Mouse (Mus musculus) right cerebral cortex, postnatal 4 days (tissue): ENCODE results near the gene Fam129b.

Experiments used
- DNase-seq: peaks from one replicate; pipeline ENCODE4 v3.0.0-alpha.2; 2022

Fam129b gene

DNA sequence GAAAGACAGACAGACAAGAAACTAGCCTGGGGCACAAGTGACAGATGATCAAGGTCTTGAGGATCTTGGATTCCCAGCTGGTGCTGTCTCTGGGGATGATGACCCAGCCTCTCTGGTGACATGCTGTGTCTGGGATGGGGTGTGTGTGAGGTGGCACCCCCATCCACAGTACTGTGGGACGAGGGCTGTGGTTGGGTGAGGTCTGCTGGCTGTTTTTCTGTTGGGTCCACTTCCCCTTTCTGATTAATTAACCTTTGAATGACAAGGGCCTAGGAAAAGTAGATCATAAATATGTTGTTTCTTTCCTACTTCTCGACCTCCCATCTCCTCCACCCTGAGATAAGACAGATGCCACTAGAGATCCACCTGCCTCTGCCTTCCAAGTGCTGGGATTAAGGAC lies 18.2 kb downstream of the Fam129b start:
- no peak for DNase-seq

- no peak for DNase-seq
These were observed 19.7 kb downstream of the Fam129b start for GRCm38 (mm10) chr2:32895606-32896106.

- no peak for DNase-seq
These were observed 20.7 kb downstream of the Fam129b start for GRCm38 (mm10) chr2:32896507-32897147.

- no peak for DNase-seq
These were observed 23.1 kb downstream of the Fam129b start for GRCm38 (mm10) chr2:32898983-32899382.

DNA sequence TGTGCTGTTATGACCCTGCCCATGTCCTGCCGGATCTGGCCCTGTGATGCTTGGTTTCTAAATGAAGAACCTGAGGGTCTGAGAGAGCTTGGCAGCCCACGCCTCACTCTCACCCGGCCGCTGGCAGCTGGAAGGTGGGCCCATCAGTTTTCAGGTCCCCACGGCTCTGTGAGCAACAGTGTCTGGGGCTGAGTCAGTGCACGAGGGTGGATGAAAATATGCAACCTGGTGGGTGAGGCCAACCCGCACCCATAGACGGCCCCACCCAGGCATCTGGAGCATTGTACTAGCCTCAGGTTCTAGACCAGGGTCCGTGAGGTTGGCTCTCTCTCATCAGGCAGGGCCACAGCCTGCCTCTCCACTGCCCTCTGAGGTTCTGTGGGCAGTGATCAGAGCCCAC lies 26.2 kb downstream of the Fam129b start:
- DNase-seq: no peak

DNA sequence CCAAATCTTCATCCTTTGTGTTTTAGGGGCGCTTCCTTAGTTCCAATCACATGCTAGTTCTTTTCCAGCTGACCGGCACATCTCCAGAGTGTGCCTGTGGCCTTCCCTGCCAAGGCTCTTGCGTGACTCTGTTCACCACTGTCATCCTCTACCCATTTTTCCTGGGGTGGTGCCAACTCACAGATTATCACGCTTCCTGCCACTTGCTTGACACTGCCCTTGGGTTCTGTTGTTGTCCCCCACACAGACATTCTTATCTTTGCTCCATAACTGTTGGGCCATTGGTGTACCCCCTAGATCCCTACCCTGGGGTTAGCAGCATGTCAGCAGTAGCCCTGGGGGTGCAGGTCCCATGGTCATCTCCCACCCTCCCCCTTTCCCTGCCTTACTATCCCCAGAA lies 27.6 kb downstream of the Fam129b start:
- no peak for DNase-seq

DNA sequence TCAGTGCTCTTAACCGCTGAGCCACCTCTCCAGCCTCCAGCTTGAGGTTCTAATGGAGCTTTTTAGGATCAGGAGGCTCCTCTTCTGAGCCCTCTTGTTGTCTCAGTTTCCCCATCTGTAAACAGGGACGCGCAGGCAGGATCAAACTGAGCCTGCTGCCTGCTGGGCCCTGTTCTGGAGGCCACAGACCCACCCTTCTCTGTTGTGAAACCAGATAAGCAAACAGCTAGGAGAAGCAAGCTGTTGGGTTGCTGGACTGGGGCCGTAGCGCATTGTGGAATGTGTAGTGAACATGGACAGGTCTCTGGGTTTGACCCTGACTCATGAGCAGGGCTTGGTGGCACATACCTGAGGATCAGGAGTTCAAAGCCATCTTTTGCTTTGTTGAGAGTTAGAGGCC lies 28.7 kb downstream of the Fam129b start:
- no peak for DNase-seq

GRCm38 (mm10) chr2:32905297-32905696 lies 29.4 kb downstream of the Fam129b start:
- DNase-seq: no peak

GRCm38 (mm10) chr2:32907442-32907841 lies 31.5 kb downstream of the Fam129b start:
- no peak for DNase-seq

DNA sequence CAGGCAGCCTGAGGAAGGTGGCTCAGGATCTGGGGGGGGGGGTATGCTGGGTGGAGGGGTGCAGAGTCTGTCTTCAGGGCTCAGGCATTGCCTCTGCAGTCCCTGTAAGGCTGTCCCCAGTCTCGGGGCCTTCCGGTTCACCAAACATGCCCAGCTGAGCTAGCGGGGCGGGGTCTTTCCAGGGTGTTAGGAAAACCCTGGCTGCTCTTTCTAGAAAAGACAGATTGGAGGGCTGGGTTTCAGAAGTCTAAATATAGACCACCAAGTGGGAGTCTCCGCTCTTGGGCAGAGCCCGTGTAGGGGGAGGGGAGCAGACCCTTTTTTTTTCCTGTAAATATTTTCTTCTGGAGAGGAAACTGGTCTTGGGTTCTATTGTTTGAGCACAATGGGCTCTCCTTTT lies 32.4 kb downstream of the Fam129b start:
- DNase-seq: peak; percentile 57

DNA sequence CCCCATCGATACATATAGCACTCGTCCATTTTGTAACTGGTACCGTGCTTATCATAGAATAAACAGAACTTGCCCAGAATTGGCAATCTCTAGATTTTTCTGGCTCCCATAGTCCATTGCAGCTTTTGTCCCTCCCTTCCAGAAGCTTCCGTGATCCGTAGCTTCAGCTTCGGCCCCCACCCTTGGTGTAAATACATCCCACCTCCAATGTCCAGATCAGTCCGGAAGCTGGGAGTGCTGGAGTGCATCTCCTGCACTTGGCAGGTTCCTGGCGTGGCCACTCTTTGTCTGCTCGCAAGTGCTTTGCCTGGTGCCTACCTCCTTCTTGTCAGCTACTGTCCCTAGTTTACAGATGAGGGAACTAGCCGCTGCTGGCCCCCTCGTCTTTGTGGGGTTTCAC lies 32.9 kb downstream of the Fam129b start:
- DNase-seq: no peak

GRCm38 (mm10) chr2:32911639-32912182 lies 35.8 kb downstream of the Fam129b start:
- DNase-seq: no peak

- DNase-seq: peak; percentile 91
These were observed 36.4 kb downstream of the Fam129b start for GRCm38 (mm10) chr2:32912210-32912804.

DNA sequence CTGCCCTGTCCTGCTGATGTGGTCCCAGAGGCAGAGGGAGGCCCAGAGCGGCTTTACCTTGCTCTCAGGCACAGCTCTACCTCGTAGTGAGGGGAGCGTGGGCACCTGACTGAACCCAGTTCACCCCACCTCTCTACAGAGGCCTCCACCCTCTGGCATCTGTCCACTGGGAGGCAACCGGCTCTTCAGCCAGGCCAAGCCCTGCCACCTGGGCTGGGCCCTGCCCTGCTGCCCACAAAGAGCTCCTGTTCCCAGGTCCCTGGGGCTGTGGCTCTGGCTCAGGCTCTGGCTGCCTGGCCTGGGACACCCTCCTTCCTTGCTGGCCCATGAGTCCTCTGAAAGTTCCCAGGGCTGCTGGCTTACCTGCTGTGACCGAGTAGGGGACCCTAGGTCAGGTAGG lies 38.4 kb downstream of the Fam129b start:
- no peak for DNase-seq

DNA sequence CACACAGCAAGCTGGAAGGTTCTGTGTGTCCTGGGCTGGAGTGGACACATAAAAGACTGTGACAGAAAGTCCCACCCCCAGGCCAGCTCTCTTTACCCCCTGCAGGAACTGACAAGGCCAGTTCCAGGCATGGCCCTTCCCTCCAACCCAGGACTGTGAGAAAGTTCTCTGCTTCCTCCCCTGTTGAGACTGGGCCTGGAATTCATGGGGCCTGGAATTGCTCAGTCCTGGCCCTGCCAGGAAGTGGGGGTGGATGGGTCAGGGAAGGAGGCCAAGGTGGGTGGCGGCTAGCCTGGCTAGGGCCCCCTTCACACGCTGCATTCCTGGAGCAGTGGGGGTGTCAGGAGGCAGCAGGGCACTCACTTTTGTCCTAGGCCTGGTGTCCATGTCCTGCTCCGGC lies 39.0 kb downstream of the Fam129b start:
- no peak for DNase-seq

DNA sequence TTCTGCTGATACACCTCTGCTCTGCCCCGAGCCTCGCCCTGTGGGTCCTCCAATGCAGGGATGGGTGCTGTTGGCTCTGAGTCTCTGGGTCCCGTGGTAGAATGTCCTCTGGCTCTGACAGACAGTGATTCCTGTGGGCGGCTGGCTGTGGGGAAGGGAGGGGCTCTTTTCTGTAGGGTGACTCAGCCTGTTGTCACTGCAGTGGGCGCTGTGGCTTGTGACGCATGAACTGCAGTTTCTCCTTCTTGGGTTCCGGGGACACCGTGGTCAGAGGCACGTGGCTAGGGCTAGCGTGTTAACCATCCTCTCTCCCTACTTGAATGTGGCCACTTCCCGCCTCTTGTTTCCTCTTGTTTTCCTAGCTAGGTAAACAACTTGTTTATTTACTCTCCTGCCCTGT lies 41.6 kb downstream of the Fam129b start:
- no peak for DNase-seq

GRCm38 (mm10) chr2:32918391-32918790 lies 42.5 kb downstream of the Fam129b start:
- DNase-seq: no peak

DNA sequence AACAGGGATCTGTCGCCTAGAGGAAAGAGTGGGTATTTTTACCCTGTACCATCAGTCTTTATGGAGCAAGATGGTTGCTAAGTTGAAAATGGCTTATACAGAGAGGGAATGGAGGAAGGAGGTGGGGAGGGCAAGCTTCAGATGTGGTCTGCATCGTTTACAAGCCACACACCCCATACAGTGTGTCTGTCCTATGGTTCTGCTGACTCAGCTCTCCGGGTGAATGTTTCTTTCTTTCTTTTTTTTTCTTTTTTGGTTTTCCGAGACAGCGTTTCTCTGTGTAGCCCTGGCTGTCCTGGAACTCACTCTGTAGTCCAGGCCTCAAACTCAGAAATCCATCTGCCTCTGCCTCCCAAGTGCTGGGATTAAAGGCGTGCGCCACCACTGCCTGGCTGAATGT lies 45.3 kb downstream of the Fam129b start:
- no peak for DNase-seq

GRCm38 (mm10) chr2:32921801-32922380 lies 46.0 kb downstream of the Fam129b start:
- no peak for DNase-seq

GRCm38 (mm10) chr2:32922564-32922963 lies 46.6 kb downstream of the Fam129b start:
- no peak for DNase-seq

GRCm38 (mm10) chr2:32923551-32924250 lies 47.8 kb downstream of the Fam129b start:
- DNase-seq: no peak

DNA sequence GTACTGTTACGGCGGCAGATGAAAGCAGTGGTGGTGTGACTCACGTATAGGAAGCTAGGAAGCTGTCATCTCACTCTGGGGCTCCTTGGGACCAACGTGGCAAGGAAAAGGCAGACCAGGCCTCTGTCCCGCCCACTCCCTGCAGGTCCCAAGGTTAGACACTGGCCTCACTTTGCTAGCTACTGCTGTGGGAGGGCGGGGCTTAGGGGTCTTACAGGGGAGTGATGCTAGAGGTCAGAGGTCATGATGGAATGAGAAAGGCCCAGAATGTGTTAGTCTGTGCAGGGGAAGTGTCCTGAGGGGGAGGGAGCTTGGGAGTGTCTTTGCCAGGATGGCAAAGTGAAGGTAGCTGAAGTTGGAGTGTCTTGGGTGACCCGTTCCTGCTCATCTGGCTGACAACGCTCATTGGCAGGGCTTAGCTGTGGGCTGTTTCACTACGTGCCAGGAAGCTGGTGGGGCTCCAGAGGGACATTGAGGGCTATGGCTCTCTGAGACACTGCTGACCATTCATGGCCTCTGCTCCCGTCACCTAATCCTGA lies 48.5 kb downstream of the Fam129b start:
- no peak for DNase-seq
